Mouse (Mus musculus) lung, postnatal 0 days (tissue): ENCODE results near the gene Dst. TPM values are rescaled to one million over a fixed set of nuclear protein-coding genes. Genes with fewer than 3 reads are reported as not detected.

Experiments used
- ATAC-seq: fragments of 200-750 bp; cut with Nextera tagmentation; 2 replicates; pipeline ENCODE4 v1.8.0; 2017; ENCODE audit warnings: moderate library complexity
- DNase-seq: peaks from one replicate; pipeline ENCODE4 v3.0.0-alpha.2; 2016; ENCODE audit warnings: low spot score
- H3K27ac ChIP-seq: fragments of 300-500 bp; sonication (generic); 2 replicates; pipeline ENCODE4 v1.5.1; 2014; ENCODE audit warnings: antibody characterized with exemption, mild to moderate bottlenecking, low read length, mixed read lengths
- H3K27me3 ChIP-seq: fragments of 300-500 bp; sonication (generic); replicated peaks from 2 replicates; pipeline ENCODE4 v1.6.1; 2014; ENCODE audit warnings: low read length, mixed read lengths; ENCODE audit not compliant: insufficient read depth
- H3K36me3 ChIP-seq: fragments of 300-500 bp; sonication (generic); 2 replicates; pipeline ENCODE4 v1.6.1; 2014; ENCODE audit warnings: low read length, mixed read lengths; ENCODE audit not compliant: insufficient read depth
- H3K4me1 ChIP-seq: fragments of 300-500 bp; sonication (generic); 2 replicates; pipeline ENCODE4 v1.6.1; 2014; ENCODE audit warnings: antibody characterized with exemption, low read depth, low read length, mixed read lengths; ENCODE audit not compliant: insufficient read depth
- H3K4me2 ChIP-seq: fragments of 300-500 bp; sonication (generic); replicated peaks from 2 replicates; pipeline ENCODE4 v1.6.1; 2014; ENCODE audit warnings: low read depth, mild to moderate bottlenecking, low read length, moderate library complexity, mixed read lengths
- H3K4me3 ChIP-seq: fragments of 300-500 bp; sonication (generic); 2 replicates; pipeline ENCODE4 v1.5.1; 2014; ENCODE audit warnings: low read depth, low read length
- H3K9ac ChIP-seq: fragments of 300-500 bp; sonication (generic); replicated peaks from 2 replicates; pipeline ENCODE4 v1.6.1; 2014; ENCODE audit warnings: low read depth, mild to moderate bottlenecking
- H3K9me3 ChIP-seq: fragments of 300-500 bp; sonication (generic); 2 replicates; pipeline ENCODE4 v1.6.1; 2016; ENCODE audit warnings: low read length, mixed read lengths
- CTCF ChIP-seq: IDR thresholded peaks from 2 replicates; pipeline ENCODE4 v1.5.1; 2016; ENCODE audit warnings: antibody characterized with exemption, mild to moderate bottlenecking
- EP300 ChIP-seq: IDR thresholded peaks from 2 replicates; pipeline ENCODE4 v1.6.1; 2016; ENCODE audit warnings: antibody characterized with exemption, mild to moderate bottlenecking, control low read depth
- WGBS: fragments of 180-500 bp; shearing (Covaris S2); extraction: QIAGEN DNeasy Blood & Tissue Kit; methylation state at CpG from one replicate; pipeline ENCODE4 v1.1.7; 2014; 5-methylcytosine and 5-hydroxymethylcytosine counted together
- polyA plus RNA-seq: library from polyadenylated mRNA; unstranded; fragments of >200 nt; fragmentation: Nextera tagmentation; extraction: Ambion mirVana; gene quantifications from 2 replicates; pipeline ENCODE4 v1.2.1, GENCODE M21; 2015

The Dst gene
- polyA plus RNA-seq, 1 experiment from 2014 or later: 18.1 TPM

GRCm38 (mm10) chr1:34033052-34033451 lies 125.0 kb downstream of the Dst start:
- Histone ChIP-seq H3K9me3 (no peaks in the 10 kb centered on the region), H3K9ac (no peak overlapping the region), H3K4me1 (no peaks in the 10 kb centered on the region), H3K36me3 (no peaks in the 10 kb centered on the region), H3K4me3 (no peak overlapping the region), H3K27ac (no peak overlapping the region), H3K27me3 (no peaks in the 10 kb centered on the region), H3K4me2 (no peak overlapping the region)
- 37% methylated on average over 5 of the region's 5 CpGs for WGBS
- ATAC-seq (no peak), DNase-seq (no peak)
- TF ChIP-seq EP300: no peak
- TF ChIP-seq CTCF: no peak

GRCm38 (mm10) chr1:34033478-34033877 lies 125.5 kb downstream of the Dst start:
- no peak overlapping the region for H3K27ac ChIP-seq
- no peaks in the 10 kb centered on the region for H3K36me3 ChIP-seq
- no peaks in the 10 kb centered on the region for H3K27me3 ChIP-seq
- H3K4me3 ChIP-seq: no peak overlapping the region
- TF ChIP-seq CTCF: no peak
- TF ChIP-seq EP300: no peak
- H3K4me1 ChIP-seq: no peaks in the 10 kb centered on the region
- ATAC-seq (no peak), DNase-seq (no peak)
- no peak overlapping the region for H3K9ac ChIP-seq
- H3K9me3 ChIP-seq: no peaks in the 10 kb centered on the region
- H3K4me2 ChIP-seq: no peak overlapping the region
- 87% methylated on average over 1 of the region's 1 CpGs for WGBS

DNA sequence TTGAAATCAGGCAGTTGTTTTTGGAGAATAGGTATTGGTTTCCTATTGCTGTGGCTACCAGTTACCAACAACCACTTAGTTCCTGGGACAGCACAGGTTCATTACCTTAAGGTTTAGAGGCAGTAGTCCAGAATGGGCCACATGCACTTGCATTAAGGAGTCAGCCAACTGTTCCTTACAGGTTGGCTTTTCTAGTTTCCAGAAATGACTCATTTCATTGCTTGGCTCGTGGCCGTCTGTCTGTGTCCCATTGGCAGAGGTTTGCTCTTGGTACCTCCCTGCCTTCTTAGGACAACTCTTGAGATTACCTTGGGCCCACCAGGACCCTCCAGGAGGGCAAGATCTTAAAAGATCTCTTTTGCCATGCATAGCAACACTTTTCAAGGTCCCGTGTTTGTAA lies 125.9 kb downstream of the Dst start:
- H3K9me3 ChIP-seq: no peaks in the 10 kb centered on the region
- WGBS: 79% methylated on average over 3 of the region's 3 CpGs
- H3K9ac ChIP-seq: no peak overlapping the region
- TF ChIP-seq CTCF (no peak), EP300 (no peak)
- no peak for DNase-seq
- no peak overlapping the region for H3K4me3 ChIP-seq
- no peak overlapping the region for H3K4me2 ChIP-seq
- H3K27me3 ChIP-seq: no peaks in the 10 kb centered on the region
- H3K27ac ChIP-seq: no peak overlapping the region
- H3K36me3 ChIP-seq: no peaks in the 10 kb centered on the region
- no peak for ATAC-seq
- H3K4me1 ChIP-seq: no peaks in the 10 kb centered on the region

- H3K36me3 ChIP-seq: no peaks in the 10 kb centered on the region
- no peak overlapping the region for H3K4me2 ChIP-seq
- DNase-seq (no peak), ATAC-seq (no peak)
- WGBS: 61% methylated on average over 12 of the region's 12 CpGs
- no peaks in the 10 kb centered on the region for H3K9me3 ChIP-seq
- no peaks in the 10 kb centered on the region for H3K27me3 ChIP-seq
- no peaks in the 10 kb centered on the region for H3K4me1 ChIP-seq
- H3K27ac ChIP-seq: no peak overlapping the region
- no peak for TF ChIP-seq EP300
- no peak for TF ChIP-seq CTCF
- H3K4me3 ChIP-seq: no peak overlapping the region
- no peak overlapping the region for H3K9ac ChIP-seq
Observed at GRCm38 (mm10) chr1:34036111-34036510, 128.1 kb downstream of the Dst start.

- H3K4me1 ChIP-seq: no peaks in the 10 kb centered on the region
- no peaks in the 10 kb centered on the region for H3K36me3 ChIP-seq
- TF ChIP-seq CTCF: no peak
- no peak for TF ChIP-seq EP300
- no peaks in the 10 kb centered on the region for H3K9me3 ChIP-seq
- no peak overlapping the region for H3K4me2 ChIP-seq
- H3K27ac ChIP-seq: no peak overlapping the region
- no peak for DNase-seq
- H3K9ac ChIP-seq: no peak overlapping the region
- H3K4me3 ChIP-seq: no peak overlapping the region
- 91% methylated on average over 7 of the region's 7 CpGs for WGBS
- H3K27me3 ChIP-seq: no peaks in the 10 kb centered on the region
- no peak for ATAC-seq
Observed at GRCm38 (mm10) chr1:34038571-34038970, 130.5 kb downstream of the Dst start.

- DNase-seq: no peak
- H3K9me3 ChIP-seq: no peaks in the 10 kb centered on the region
- no peaks in the 10 kb centered on the region for H3K36me3 ChIP-seq
- H3K27me3 ChIP-seq: no peaks in the 10 kb centered on the region
- no peak overlapping the region for H3K4me2 ChIP-seq
- no peak for TF ChIP-seq CTCF
- TF ChIP-seq EP300: no peak
- WGBS: 56% methylated on average over 3 of the region's 3 CpGs
- no peak for ATAC-seq
- H3K4me3 ChIP-seq: no peak overlapping the region
- H3K9ac ChIP-seq: no peak overlapping the region
- no peak overlapping the region for H3K27ac ChIP-seq
- no peaks in the 10 kb centered on the region for H3K4me1 ChIP-seq
Observed at GRCm38 (mm10) chr1:34040049-34040448, 132.0 kb downstream of the Dst start.
